Mouse (Mus musculus) kidney, postnatal 36 days (tissue): ENCODE measurements around the gene Rngtt.
"Not testable (repeated sequence)": the region's sequence is repeated elsewhere in the genome, so short reads cannot be mapped to it uniquely, and the experiment has no call there.

ENCODE experiments used
- DNase-seq, 2 experiments: peaks; one replicate each; pipeline ENCODE4 v3.0.0; 2021 to 2022; ENCODE audit warnings: mixed read lengths in 2 of 2

The Rngtt gene

GRCm38 (mm10) chr4:33446881-33447280 is 136.8 kb downstream of the Rngtt start:
- no peak for DNase-seq

DNA sequence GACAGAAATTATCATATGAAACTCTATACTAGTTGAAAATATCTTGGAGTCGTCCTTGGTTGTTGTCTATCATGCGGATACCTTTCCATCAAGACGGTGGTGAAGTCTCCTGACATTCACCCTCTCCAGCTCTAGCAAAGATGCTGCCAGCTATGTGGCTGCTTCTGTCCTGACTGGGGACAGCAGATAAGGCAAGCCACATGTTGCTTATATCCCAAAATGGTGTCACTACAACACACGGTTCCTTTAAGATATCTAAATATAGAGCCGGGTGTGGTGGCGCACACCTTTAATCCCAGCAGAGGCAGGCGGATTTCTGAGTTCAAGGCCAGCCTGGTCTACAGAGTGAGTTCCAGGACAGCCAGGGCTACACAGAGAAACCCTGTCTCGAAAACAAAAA is 140.2 kb downstream of the Rngtt start:
- DNase-seq = not testable (repeated sequence)

DNA sequence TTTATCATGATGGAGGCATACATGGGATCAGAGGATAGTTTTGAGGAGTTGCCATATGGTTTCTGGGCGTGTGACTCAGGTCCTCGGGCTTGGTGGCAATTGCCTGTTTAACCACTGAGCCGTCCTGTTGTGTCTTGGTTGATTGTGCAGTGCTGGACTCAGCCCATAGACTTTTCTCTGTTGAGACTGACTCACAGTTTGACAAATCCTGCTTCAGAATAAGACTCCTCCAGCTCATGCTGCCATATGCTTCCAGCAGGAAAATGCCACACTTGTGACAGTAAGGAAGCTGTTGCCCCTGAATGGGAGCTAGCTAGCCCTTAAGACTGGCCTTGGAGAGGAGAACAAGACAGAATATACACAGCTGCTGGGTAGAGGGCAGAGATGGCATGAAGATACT is 149.7 kb downstream of the Rngtt start:
- no peak for DNase-seq

GRCm38 (mm10) chr4:33464432-33464831 is 154.3 kb downstream of the Rngtt start:
- DNase-seq = no peak

GRCm38 (mm10) chr4:33465871-33466270 is 155.8 kb downstream of the Rngtt start:
- DNase-seq = no peak

- no peak for DNase-seq
Measured at GRCm38 (mm10) chr4:33466970-33467399, 156.9 kb downstream of the Rngtt start.

GRCm38 (mm10) chr4:33467627-33468026 is 157.5 kb downstream of the Rngtt start:
- DNase-seq = no peak

GRCm38 (mm10) chr4:33468151-33468550 is 158.0 kb downstream of the Rngtt start:
- no peak for DNase-seq

DNA sequence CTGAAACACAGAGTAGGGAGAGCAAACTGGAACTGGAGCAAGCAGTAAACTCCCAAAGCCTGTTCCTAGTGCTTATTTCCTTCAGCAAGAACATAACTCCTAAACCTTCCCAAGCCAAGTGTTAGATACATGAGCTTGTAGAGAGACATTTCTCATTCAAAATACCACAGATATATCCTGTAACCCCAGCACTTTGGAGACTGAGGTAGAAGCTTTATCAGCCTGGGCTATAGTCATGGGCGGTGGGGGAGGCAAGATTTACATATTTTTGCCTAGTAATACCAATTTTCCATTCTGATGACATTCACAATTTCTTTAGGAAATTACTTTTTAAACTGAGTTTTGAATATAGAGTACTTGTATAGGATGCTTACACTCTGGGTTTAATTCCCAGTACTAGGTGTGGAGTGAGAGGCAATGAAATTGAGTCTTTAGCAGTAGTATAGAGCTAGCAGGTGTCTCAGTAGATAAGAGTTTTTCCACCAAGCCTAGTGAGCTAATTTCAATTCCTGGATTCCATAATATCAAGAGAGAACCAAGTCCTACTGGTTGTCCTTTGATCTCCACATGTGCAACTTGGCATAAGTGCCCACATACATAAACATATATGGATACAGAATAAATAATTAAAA is 160.7 kb downstream of the Rngtt start:
- no peak for DNase-seq

DNA sequence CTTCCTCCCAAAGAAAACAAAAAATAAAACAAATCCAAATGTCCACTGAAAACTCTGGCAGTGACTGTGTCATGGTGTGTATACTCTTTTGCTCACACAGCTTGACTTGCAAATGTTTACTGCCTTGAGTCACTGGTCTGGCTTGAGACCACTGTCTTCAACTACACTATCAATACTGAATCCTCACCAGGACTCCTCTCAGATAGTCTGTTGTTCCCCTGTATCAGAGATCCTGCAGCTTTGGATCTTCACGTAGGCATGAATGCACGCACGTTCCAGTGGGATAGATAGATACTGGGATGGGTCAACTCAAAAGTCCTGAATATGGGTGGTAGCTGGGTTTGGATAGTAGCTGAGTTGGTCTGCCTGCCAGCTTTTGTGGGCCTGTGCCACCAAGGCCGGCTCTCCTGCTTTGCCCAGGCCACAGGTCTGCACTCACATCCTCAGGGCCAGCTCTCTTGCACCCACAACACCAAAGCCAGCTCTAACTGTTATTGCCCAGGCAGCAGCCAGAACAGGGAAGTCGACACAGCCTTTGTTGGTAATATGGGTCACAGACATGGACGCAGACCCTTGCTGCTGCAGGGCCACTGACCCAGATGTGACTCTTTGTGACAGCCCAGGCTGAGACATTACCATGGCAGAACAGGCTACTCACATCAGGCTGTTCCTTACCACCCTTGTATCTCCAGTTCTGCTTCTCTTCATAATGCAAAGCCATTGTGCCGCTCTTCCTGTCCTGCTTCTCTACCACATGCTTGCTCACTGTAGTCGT is 168.1 kb downstream of the Rngtt start:
- no peak for DNase-seq

GRCm38 (mm10) chr4:33481721-33482120 is 171.6 kb downstream of the Rngtt start:
- DNase-seq = no peak

GRCm38 (mm10) chr4:33486050-33486449 is 175.9 kb downstream of the Rngtt start:
- DNase-seq = no peak

- DNase-seq = no peak
Measured at GRCm38 (mm10) chr4:33491108-33491507, 181.0 kb downstream of the Rngtt start.

DNA sequence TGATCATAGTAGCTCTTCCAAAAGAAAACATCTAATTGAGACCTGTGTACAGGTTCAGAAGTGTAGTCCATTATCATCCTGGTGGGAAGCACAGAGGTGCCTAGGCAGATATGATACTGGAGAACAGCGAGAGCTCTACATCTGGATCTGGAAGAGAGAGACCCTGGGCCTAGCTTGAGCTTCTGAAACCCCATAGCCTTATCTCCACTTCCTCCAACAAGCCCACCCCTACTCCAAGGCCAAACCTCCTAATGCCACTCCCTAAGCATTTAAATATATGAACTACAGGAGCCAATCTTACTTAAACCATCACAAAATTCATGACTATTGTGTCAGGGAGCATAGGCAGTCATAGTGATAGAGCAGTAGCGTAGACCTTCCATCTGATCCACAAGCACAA is 184.3 kb downstream of the Rngtt start:
- no peak for DNase-seq

DNA sequence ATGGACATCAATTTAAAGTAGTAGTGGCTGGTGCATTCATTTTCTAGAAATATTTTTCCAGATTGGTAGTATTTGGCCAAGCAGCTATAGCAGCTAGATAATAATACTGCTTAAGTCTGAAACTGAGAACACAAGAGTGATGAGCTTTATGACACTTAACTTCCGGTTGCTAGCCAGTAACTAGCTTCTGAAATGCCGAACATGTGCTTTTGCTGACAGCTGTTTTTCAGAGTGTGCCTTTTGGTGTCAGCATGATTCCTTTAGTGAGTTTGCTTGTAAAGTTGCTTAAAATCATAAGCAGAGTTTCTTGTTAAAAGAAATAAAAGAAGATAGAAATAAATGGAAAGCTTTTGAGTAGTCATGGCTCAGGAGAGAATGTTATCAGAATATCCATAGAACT is 186.9 kb downstream of the Rngtt start:
- DNase-seq = peak in 1 of 2 experiments; percentile 8

- no peak for DNase-seq
Measured at GRCm38 (mm10) chr4:33497657-33498056, 187.5 kb downstream of the Rngtt start.

DNA sequence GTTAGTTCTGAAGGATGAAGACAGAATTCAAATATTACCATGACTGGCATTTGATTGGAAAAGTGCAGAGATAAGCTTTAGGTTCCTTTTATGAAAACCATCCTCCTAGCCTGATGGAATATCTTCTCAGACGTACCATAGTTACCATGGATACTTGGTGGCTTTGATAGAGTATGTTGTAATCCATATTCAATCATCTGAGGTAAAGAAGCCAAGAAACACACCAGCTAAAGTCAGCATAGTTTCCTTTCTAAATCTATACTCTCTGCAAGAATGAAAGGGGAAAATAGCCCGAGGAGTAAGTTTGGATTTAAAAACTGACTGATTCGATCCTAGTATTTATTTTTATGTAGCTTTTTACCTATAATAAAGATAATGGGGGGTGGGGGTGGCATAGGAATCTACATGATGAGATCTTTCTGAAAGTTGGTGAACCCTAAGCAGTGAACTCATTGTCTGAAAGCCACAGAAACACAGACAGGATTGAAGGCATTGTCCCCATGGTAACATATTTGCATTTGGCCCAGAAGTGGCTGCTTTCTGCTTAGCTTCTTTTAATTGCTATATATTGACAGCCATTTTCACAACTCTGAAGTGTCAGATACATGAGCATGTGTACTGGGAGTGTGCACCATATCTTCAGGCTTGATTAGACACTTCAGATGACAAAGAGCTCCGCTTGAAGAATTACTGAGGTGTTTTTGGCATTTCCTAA is 188.2 kb downstream of the Rngtt start:
- no peak for DNase-seq

GRCm38 (mm10) chr4:33506638-33507037 is 196.5 kb downstream of the Rngtt start:
- no peak for DNase-seq

DNA sequence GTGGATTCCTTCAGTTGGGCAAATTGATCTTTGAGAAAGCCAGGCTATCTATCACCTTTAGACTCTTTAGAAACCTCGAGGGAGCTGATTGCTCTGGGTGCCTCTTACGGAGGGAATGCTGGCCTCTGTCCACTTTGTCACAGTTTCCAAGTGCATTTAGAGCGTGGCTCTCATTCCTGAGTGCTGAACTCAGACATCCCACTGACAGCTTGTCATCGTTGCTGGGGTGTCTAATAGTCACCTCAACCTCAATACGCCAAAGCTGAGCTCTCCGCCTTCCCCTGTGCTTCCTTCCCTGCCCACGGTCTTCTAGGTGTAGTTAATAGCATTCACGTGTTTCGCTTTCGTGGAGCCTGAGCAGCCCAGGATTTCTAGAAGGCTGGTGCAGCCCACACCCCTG is 200.4 kb downstream of the Rngtt start:
- no peak for DNase-seq

DNA sequence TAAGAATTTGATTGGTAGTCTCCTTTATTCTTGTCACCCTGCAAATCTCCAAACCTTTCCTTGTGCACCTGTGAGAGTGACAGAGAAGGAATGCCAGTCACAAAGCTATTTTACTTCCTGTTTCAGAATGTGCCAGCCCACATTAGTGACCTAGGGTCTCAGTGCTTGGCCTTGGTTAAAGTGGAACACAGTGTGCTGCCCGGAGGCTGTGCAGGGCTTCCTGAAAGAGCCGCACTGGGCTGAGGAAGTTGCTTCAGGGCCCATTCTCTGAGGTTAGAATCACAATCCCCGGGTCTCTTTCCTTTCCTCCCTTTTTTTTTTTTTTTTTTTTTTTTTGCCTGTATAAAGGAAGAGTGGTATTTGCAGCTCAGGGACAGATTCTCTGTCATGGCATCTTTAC is 203.3 kb downstream of the Rngtt start:
- DNase-seq = no peak

DNA sequence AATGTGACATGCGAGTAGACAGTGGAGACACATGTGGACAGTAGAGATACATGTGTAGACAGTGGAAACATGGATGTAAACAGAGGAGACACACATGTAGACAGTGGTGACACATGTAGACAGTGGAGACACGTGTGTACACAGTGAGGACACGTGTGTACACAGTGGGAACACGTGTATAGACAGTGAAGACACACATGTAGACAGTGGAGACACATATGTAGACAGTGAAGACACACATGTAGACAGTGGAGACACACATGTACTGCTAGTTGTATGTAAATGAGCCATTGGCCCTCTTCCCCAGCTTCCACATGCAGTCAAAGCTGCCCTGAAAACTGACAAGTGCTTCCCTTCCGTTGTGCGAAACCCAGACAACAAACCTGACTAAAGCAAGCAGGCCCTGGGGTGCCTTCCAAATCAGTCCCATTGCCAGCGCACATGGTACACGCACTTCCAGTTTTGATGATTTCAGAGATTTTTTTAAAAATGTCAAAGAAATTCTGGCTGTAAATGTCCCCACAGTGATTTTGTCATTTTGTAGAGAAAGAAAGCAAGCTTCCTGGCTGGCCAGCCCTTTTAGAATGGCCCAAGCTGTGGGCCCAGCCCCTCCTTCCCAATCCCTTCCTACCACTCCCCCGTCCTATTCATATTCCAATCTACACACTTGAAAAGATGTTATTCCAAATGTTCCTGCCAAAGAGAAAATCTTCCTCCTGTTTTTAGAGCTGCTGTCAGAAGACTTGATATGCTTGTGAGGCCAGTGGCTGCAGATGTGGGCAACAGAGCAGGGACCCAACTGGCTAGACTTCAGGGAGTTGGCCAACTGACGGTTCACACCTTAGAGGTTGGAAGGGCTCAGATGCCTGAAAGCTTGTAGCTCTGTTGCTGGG is 204.2 kb downstream of the Rngtt start:
- no peak for DNase-seq

DNA sequence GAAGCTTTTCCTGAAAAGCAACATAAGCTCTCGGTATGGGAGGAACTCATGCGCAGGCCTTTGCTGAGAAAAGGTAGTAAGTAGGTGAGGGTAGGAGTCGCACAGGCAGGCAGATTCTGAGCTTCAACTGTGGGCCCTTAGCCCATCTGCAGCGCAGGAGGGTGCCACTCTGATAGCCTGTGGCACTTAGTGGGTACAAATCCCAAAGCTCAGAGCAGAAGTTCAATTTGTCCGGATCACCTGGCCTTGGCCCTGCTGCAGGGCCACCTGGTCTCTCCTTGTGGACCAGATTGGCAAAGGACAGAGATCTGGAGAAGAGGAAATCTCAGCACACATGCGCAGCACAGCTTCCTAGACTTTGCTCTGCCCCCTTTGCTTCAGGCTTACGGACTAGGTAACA is 210.1 kb downstream of the Rngtt start:
- no peak for DNase-seq

DNA sequence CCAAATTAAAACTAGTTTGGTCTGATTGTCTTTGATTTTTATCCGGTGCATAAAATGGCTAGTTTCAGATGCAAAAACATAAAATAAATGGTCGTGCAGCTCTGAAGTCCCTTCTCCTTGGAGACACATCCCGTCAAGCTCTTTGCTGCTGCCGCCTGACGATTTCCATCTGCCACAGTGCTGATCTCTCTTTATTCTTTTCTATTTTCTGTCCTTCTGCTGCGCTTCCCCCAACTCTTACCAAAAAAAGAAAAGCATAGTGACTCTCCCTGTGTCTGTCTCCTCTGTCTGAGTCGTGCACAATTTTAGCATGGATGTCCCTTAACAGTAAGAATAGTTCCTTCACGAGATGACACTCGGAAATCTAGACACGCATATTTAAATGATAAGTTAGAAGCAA is 210.8 kb downstream of the Rngtt start:
- DNase-seq = no peak
